Mouse (Mus musculus) liver, embryonic 16.5 days (tissue): ENCODE data around the gene Taf1d. TPM values are rescaled to one million over a fixed set of nuclear protein-coding genes. Genes with fewer than 3 reads are reported as not detected.

Source experiments
- ATAC-seq: fragments of 200-750 bp; cut with Nextera tagmentation; 2 replicates; pipeline ENCODE4 v1.8.0; 2017; ENCODE audit warnings: low read depth, mild to moderate bottlenecking, moderate number of reproducible peaks, moderate library complexity
- H3K27ac ChIP-seq: fragments of 300-500 bp; sonication (generic); 2 replicates; pipeline ENCODE4 v1.5.1; 2014; ENCODE audit warnings: mild to moderate bottlenecking, low read length
- H3K27me3 ChIP-seq: fragments of 300-500 bp; sonication (generic); 2 replicates; pipeline ENCODE4 v1.6.1; 2014; ENCODE audit warnings: low read depth, low read length, mixed read lengths; ENCODE audit not compliant: control insufficient read depth, insufficient read depth
- H3K36me3 ChIP-seq: fragments of 300-500 bp; sonication (generic); 2 replicates; pipeline ENCODE4 v1.6.1; 2014; ENCODE audit warnings: mild to moderate bottlenecking; ENCODE audit not compliant: control insufficient read depth, insufficient read depth
- H3K4me1 ChIP-seq: fragments of 300-500 bp; sonication (generic); 2 replicates; pipeline ENCODE4 v1.6.1; 2014; ENCODE audit warnings: low read depth, low read length, mixed read lengths; ENCODE audit not compliant: control insufficient read depth
- H3K4me2 ChIP-seq: fragments of 300-500 bp; sonication (generic); 2 replicates; pipeline ENCODE4 v1.6.1; 2014; ENCODE audit warnings: low read depth, low read length, mixed read lengths
- H3K4me3 ChIP-seq: fragments of 300-500 bp; sonication (generic); 2 replicates; pipeline ENCODE4 v1.5.1; 2014; ENCODE audit warnings: low read depth, mild to moderate bottlenecking, low read length
- H3K9ac ChIP-seq: fragments of 300-500 bp; sonication (generic); 2 replicates; pipeline ENCODE4 v1.6.1; 2014; ENCODE audit warnings: low read depth, low read length
- H3K9me3 ChIP-seq: fragments of 300-500 bp; sonication (generic); replicated peaks from 2 replicates; pipeline ENCODE4 v1.6.1; 2016; ENCODE audit warnings: low read length; ENCODE audit not compliant: control insufficient read depth
- WGBS: fragments of 180-500 bp; shearing (Covaris S2); extraction: QIAGEN DNeasy Blood & Tissue Kit; methylation state at CpG from one replicate; pipeline ENCODE4 v1.1.7; 2014; ENCODE audit not compliant: insufficient replicate concordance; 5-methylcytosine and 5-hydroxymethylcytosine counted together
- microRNA-seq: library from miRNA; unstranded; fragments of <30 nt; microRNA quantifications from one replicate; pipeline ENCODE4, GENCODE M21; 2016
- polyA plus RNA-seq: library from polyadenylated mRNA; unstranded; fragments of >200 nt; fragmentation: Nextera tagmentation; extraction: Ambion mirVana; gene quantifications from 2 replicates; pipeline ENCODE4 v1.2.1, GENCODE M21; 2015

Taf1d gene
- polyA plus RNA-seq, 1 experiment from 2014 or later, result 21.3 TPM

DNA sequence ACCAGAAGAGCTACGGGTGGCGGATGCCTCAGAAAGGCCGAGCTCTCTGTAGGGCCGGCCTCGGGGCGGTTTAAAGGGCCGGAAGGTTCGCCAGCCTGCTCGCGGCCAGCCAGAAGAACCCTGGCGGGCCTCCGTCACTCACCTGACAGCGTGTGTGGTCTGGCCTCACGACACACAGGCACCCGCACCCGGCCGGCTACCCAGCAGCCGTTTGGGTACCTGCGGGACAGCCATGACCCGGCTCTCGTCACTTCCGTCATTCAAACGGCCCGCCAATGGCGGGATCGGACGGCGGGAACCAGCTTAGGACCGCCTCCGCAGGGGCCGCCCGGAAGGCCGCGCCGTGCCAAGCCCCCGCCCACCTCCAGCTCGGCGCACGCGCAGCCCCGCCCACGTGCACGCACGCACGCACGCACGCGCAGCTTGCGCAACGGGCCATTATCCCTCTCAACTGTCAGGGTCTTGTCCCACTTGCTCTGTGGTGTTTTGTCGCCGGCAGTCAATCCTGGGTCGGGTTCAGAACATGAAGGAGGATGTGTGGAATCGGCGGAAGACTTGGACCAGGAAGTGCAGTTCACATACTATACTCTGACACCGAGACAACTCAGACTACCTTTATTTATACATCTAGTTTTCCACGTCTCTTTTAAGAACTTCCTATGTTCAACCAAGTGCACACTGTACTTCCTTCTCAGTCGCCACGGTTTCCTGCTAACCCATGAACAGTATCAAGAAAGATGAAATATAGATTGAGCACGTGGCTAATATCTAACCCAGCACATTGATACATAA is 51.7 kb downstream of the Taf1d start, which contains the start of gene Cep295:
Gene Cep295, minus strand, starts transcription at position 305 of the 792 bp plus-strand sequence.
- under 1% methylated on average over 60 of the region's 60 CpGs for WGBS
- no peaks in the 10 kb centered on the region for H3K9me3 ChIP-seq
- H3K27me3 ChIP-seq, result no peaks in the 10 kb centered on the region
- H3K4me1 ChIP-seq, result peaks cover 10% of the 10 kb centered on the region
- peak within 1 kb of the TSS; percentile 97 for H3K4me3 ChIP-seq
- H3K4me2 ChIP-seq, result peak within 1 kb of the TSS; percentile 71
- peak within 1 kb of the TSS; percentile 84 for H3K27ac ChIP-seq
- H3K9ac ChIP-seq, result peak within 1 kb of the TSS; percentile 90
- ATAC-seq, result peak; percentile 100
- H3K36me3 ChIP-seq, result peaks cover 4% of the 10 kb centered on the region; the same call in 1 of the 2 replicates

- no peaks in the 10 kb centered on the region for H3K27me3 ChIP-seq
- H3K9me3 ChIP-seq, result no peaks in the 10 kb centered on the region
- whole genome bisulfite sequencing, result 41% methylated on average over 1 of the region's 1 CpGs
- no peak overlapping the region for H3K4me2 ChIP-seq
- no peaks in the 10 kb centered on the region for H3K4me1 ChIP-seq
- no peak overlapping the region for H3K4me3 ChIP-seq
- no peaks in the 10 kb centered on the region for H3K36me3 ChIP-seq
- no peak overlapping the region for H3K27ac ChIP-seq
- ATAC-seq, result no peak
- H3K9ac ChIP-seq, result no peak overlapping the region
Measured at GRCm38 (mm10) chr9:15364843-15365242, 58.8 kb downstream of the Taf1d start.

DNA sequence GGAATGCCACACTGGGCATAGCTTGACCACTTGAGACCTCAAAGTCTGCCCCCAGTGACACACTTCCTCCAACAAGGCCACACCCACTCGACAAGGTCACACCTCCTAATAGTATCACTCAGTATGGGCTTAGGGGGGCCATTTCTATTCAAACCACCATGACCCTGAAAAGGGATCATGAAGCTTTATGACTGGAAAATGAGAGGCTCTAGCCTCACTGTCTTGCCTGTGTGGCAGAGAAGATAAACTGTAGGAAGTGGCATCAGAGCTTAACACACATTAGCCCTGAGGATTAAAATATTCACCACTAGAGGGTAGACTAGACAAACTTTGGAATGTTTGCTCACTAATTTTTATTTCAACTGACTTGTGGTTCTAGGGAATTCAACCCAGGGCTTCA is 59.8 kb downstream of the Taf1d start:
- no peak overlapping the region for H3K27ac ChIP-seq
- no peak overlapping the region for H3K4me3 ChIP-seq
- no peaks in the 10 kb centered on the region for H3K4me1 ChIP-seq
- ATAC-seq, result no peak
- no peaks in the 10 kb centered on the region for H3K9me3 ChIP-seq
- H3K4me2 ChIP-seq, result no peak overlapping the region
- H3K9ac ChIP-seq, result no peak overlapping the region
- H3K27me3 ChIP-seq, result no peaks in the 10 kb centered on the region
- no peaks in the 10 kb centered on the region for H3K36me3 ChIP-seq
- 48% methylated on average over 1 of the region's 1 CpGs for WGBS

DNA sequence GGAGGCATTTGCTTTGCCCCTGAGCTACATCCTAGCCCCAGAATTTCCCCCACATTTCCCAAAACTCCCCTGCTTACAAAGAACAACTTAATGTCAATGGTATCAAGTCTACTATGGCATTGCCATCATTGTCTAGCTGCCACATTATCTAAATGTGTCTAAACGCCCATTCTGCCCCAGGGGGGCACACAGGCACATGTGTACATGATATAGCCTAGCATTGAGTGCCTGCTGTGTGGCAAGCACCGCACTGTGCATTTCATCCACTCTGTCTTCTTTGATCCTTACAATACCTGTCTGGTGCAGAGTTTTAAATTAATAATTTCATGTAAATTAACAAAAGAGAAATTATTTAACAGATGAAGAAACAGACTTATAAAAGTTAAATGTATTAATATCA is 60.2 kb downstream of the Taf1d start:
- no peaks in the 10 kb centered on the region for H3K9me3 ChIP-seq
- H3K4me3 ChIP-seq, result no peak overlapping the region
- H3K4me2 ChIP-seq, result no peak overlapping the region
- no peaks in the 10 kb centered on the region for H3K4me1 ChIP-seq
- WGBS, result 49% methylated on average over 2 of the region's 2 CpGs
- no peak overlapping the region for H3K27ac ChIP-seq
- H3K27me3 ChIP-seq, result no peaks in the 10 kb centered on the region
- H3K36me3 ChIP-seq, result no peaks in the 10 kb centered on the region
- ATAC-seq, result no peak
- no peak overlapping the region for H3K9ac ChIP-seq

Small RNA genes within 50 kb of the gene (microRNA-seq; reads per million reads assigned to microRNA genes)
- gene Gm49349 (not detected), gene mmu-mir-7650 (not detected)

Other genes with a start within 250 kb of the Taf1d start
- gene Hephl1, start 194.1 kb upstream of the Taf1d start, polyA plus RNA-seq, result not detected in 2 replicates
- gene Vstm5, start 67.2 kb upstream of the Taf1d start, polyA plus RNA-seq, result 0.25 and 0.30 TPM in 2 replicates
- 12.4 and 13.4 TPM in 2 replicates for gene Med17, start 26.3 kb upstream of the Taf1d start, polyA plus RNA-seq
- gene 4931406C07Rik, start 234 bp downstream of the Taf1d start, polyA plus RNA-seq, result 3.9 and 4.1 TPM in 2 replicates
- gene Cep295, start 51.6 kb downstream of the Taf1d start, polyA plus RNA-seq, result 6.8 and 6.9 TPM in 2 replicates
- 0.83 and 1.2 TPM in 2 replicates for gene Smco4, start 187.2 kb downstream of the Taf1d start, polyA plus RNA-seq